Mouse (Mus musculus): ENCODE results near the gene Nxf1. TPM values are rescaled to one million over a fixed set of nuclear protein-coding genes. Genes with fewer than 3 reads are reported as not detected.
A peak's percentile ranks its signal among the peaks of the same experiment; 100 is the strongest.

The Nxf1 gene
- 150 and 165 TPM in 2 replicates for polyA plus RNA-seq (2015; fragmentation: Nextera tagmentation; extraction: Ambion mirVana)

- under 1% methylated on average over 75 of the region's 75 CpGs for WGBS
Measured at GRCm38 (mm10) chr19:8756635-8757387, at the start of gene Nxf1. Nxf1 (plus strand) TSS chr19:8757073.

GRCm38 (mm10) chr19:8708954-8709353 lies 47.9 kb upstream of the Nxf1 start:
- Histone ChIP-seq H3K27ac (ENCODE audit: low read length) (no peak overlapping the region), H3K36me3 (ENCODE audit: control insufficient read depth, insufficient read depth, low read length) (peaks cover 23% of the 10 kb centered on the region; the same call in 1 of the 2 replicates), H3K4me2 (ENCODE audit: low read depth, low read length) (no peak overlapping the region), H3K9ac (ENCODE audit: low read length) (no peak overlapping the region), H3K4me3 (replicated peaks; ENCODE audit: low read length) (no peak overlapping the region), H3K27me3 (ENCODE audit: control insufficient read depth, insufficient read depth, low read length) (no peaks in the 10 kb centered on the region), H3K4me1 (ENCODE audit: control insufficient read depth, insufficient read depth, low read length) (peaks cover 23% of the 10 kb centered on the region), H3K9me3 (replicated peaks; ENCODE audit: control insufficient read depth, low read length) (no peaks in the 10 kb centered on the region)
- 89% methylated on average over 8 of the region's 8 CpGs for WGBS
- no peak for ATAC-seq (ENCODE audit: insufficient read depth, low FRiP score)

More at GRCm38 (mm10) chr19:8756635-8757387, at the start of gene Nxf1:
- Histone ChIP-seq H3K4me2 (ENCODE audit: low read depth, low read length) (peak within 1 kb of the TSS; percentile 87), H3K4me1 (ENCODE audit: control insufficient read depth, insufficient read depth, low read length) (peaks cover 16% of the 10 kb centered on the region), H3K36me3 (ENCODE audit: control insufficient read depth, insufficient read depth, low read length) (peaks cover 7% of the 10 kb centered on the region; the same call in 1 of the 2 replicates), H3K9me3 (replicated peaks; ENCODE audit: control insufficient read depth, low read length) (no peaks in the 10 kb centered on the region), H3K4me3 (replicated peaks; ENCODE audit: low read length) (peak within 1 kb of the TSS; percentile 88), H3K27ac (ENCODE audit: low read length) (peak within 1 kb of the TSS; percentile 92), H3K9ac (ENCODE audit: low read length) (peak within 1 kb of the TSS; percentile 96), H3K27me3 (ENCODE audit: control insufficient read depth, insufficient read depth, low read length) (no peaks in the 10 kb centered on the region)
- ATAC-seq (ENCODE audit: insufficient read depth, low FRiP score) = peak; percentile 95

- Histone ChIP-seq H3K4me3 (replicated peaks; ENCODE audit: low read length) (no peak overlapping the region), H3K36me3 (ENCODE audit: control insufficient read depth, insufficient read depth, low read length) (peaks cover 23% of the 10 kb centered on the region; the same call in 1 of the 2 replicates), H3K4me2 (ENCODE audit: low read depth, low read length) (no peak overlapping the region), H3K9ac (ENCODE audit: low read length) (peak overlapping the region; percentile 6; the same call in 1 of the 2 replicates), H3K4me1 (ENCODE audit: control insufficient read depth, insufficient read depth, low read length) (peaks cover 26% of the 10 kb centered on the region), H3K27me3 (ENCODE audit: control insufficient read depth, insufficient read depth, low read length) (no peaks in the 10 kb centered on the region), H3K27ac (ENCODE audit: low read length) (peak overlapping the region; percentile 74), H3K9me3 (replicated peaks; ENCODE audit: control insufficient read depth, low read length) (no peaks in the 10 kb centered on the region)
- ATAC-seq (ENCODE audit: insufficient read depth, low FRiP score) = no peak
- WGBS = 69% methylated on average over 2 of the region's 2 CpGs
Measured at GRCm38 (mm10) chr19:8710057-8710456, 46.8 kb upstream of the Nxf1 start.

- H3K9me3 ChIP-seq (replicated peaks; ENCODE audit: control insufficient read depth, low read length) = no peaks in the 10 kb centered on the region
- ATAC-seq (ENCODE audit: insufficient read depth, low FRiP score) = no peak
- H3K4me3 ChIP-seq (replicated peaks; ENCODE audit: low read length) = peak overlapping the region; percentile 85
- peaks cover 20% of the 10 kb centered on the region; the same call in 1 of the 2 replicates for H3K36me3 ChIP-seq (ENCODE audit: control insufficient read depth, insufficient read depth, low read length)
- WGBS = 61% methylated on average over 4 of the region's 4 CpGs
- H3K27me3 ChIP-seq (ENCODE audit: control insufficient read depth, insufficient read depth, low read length) = no peaks in the 10 kb centered on the region
- peak overlapping the region; percentile 76 for H3K4me2 ChIP-seq (ENCODE audit: low read depth, low read length)
- peak overlapping the region; percentile 94 for H3K27ac ChIP-seq (ENCODE audit: low read length)
- peaks cover 26% of the 10 kb centered on the region for H3K4me1 ChIP-seq (ENCODE audit: control insufficient read depth, insufficient read depth, low read length)
- H3K9ac ChIP-seq (ENCODE audit: low read length) = peak overlapping the region; percentile 91
Measured at GRCm38 (mm10) chr19:8711506-8711905, 45.4 kb upstream of the Nxf1 start.

GRCm38 (mm10) chr19:8711949-8712869 lies 44.7 kb upstream of the Nxf1 start:
- no peaks in the 10 kb centered on the region for H3K27me3 ChIP-seq (ENCODE audit: control insufficient read depth, insufficient read depth, low read length)
- H3K9me3 ChIP-seq (replicated peaks; ENCODE audit: control insufficient read depth, low read length) = no peaks in the 10 kb centered on the region
- WGBS = 47% methylated on average over 10 of the region's 10 CpGs
- H3K27ac ChIP-seq (ENCODE audit: low read length) = peak overlapping the region; percentile 94
- peak overlapping the region; percentile 76 for H3K4me2 ChIP-seq (ENCODE audit: low read depth, low read length)
- H3K36me3 ChIP-seq (ENCODE audit: control insufficient read depth, insufficient read depth, low read length) = peaks cover 19% of the 10 kb centered on the region; the same call in 1 of the 2 replicates
- peaks cover 26% of the 10 kb centered on the region for H3K4me1 ChIP-seq (ENCODE audit: control insufficient read depth, insufficient read depth, low read length)
- ATAC-seq (ENCODE audit: insufficient read depth, low FRiP score) = no peak
- H3K9ac ChIP-seq (ENCODE audit: low read length) = peak overlapping the region; percentile 91
- H3K4me3 ChIP-seq (replicated peaks; ENCODE audit: low read length) = peak overlapping the region; percentile 85

GRCm38 (mm10) chr19:8712870-8713305 lies 44.0 kb upstream of the Nxf1 start:
- Histone ChIP-seq H3K4me3 (replicated peaks; ENCODE audit: low read length) (peak overlapping the region; percentile 85), H3K27ac (ENCODE audit: low read length) (peak overlapping the region; percentile 94), H3K36me3 (ENCODE audit: control insufficient read depth, insufficient read depth, low read length) (peaks cover 14% of the 10 kb centered on the region; the same call in 1 of the 2 replicates), H3K27me3 (ENCODE audit: control insufficient read depth, insufficient read depth, low read length) (no peaks in the 10 kb centered on the region), H3K4me1 (ENCODE audit: control insufficient read depth, insufficient read depth, low read length) (peaks cover 26% of the 10 kb centered on the region), H3K9me3 (replicated peaks; ENCODE audit: control insufficient read depth, low read length) (no peaks in the 10 kb centered on the region), H3K4me2 (ENCODE audit: low read depth, low read length) (peak overlapping the region; percentile 76), H3K9ac (ENCODE audit: low read length) (peak overlapping the region; percentile 91)
- peak; percentile 52; the same call in 1 of the 2 replicates for ATAC-seq (ENCODE audit: insufficient read depth, low FRiP score)
- WGBS = under 1% methylated on average over 13 of the region's 13 CpGs

DNA sequence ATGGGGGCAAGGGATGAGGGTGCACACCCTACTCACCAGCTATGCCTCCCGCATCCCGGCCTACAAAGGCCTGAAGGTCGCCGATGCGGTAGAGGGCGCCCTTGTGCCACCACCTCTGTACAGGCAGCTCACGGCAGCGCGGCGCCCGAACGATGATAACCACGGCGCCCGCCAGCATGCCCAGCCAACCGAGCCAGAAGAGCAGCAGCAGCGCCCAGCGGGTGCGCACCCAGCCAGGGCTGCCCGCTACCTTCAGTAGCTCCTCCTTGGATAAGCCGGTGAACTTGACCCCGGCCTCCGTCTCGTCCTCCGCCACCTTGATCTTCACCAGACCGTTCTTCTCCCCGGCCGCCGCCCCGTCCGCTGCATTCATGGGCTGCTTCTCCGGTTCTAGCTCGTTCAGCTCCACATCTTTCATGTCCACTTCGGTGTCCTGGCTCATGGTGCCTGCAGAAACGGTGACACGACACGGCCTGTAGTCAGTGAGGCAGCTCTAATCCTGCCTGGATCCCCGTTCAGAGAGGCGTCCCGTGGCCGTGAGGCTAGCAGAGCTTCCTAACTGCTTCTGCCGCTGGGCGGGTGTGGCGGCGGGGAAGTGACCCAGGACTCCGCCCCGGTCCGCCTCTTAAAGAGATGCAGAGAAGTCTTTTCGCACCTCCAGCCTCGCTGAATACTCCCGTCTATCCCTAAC lies 43.4 kb upstream of the Nxf1 start:
- peak overlapping the region; percentile 85 for H3K4me3 ChIP-seq (replicated peaks; ENCODE audit: low read length)
- ATAC-seq (ENCODE audit: insufficient read depth, low FRiP score) = peak; percentile 92
- H3K4me1 ChIP-seq (ENCODE audit: control insufficient read depth, insufficient read depth, low read length) = peaks cover 26% of the 10 kb centered on the region
- H3K9ac ChIP-seq (ENCODE audit: low read length) = peak overlapping the region; percentile 91
- WGBS = under 1% methylated on average over 51 of the region's 51 CpGs
- H3K9me3 ChIP-seq (replicated peaks; ENCODE audit: control insufficient read depth, low read length) = no peaks in the 10 kb centered on the region
- H3K4me2 ChIP-seq (ENCODE audit: low read depth, low read length) = peak overlapping the region; percentile 76
- peak overlapping the region; percentile 94 for H3K27ac ChIP-seq (ENCODE audit: low read length)
- peaks cover 12% of the 10 kb centered on the region; the same call in 1 of the 2 replicates for H3K36me3 ChIP-seq (ENCODE audit: control insufficient read depth, insufficient read depth, low read length)
- no peaks in the 10 kb centered on the region for H3K27me3 ChIP-seq (ENCODE audit: control insufficient read depth, insufficient read depth, low read length)

DNA sequence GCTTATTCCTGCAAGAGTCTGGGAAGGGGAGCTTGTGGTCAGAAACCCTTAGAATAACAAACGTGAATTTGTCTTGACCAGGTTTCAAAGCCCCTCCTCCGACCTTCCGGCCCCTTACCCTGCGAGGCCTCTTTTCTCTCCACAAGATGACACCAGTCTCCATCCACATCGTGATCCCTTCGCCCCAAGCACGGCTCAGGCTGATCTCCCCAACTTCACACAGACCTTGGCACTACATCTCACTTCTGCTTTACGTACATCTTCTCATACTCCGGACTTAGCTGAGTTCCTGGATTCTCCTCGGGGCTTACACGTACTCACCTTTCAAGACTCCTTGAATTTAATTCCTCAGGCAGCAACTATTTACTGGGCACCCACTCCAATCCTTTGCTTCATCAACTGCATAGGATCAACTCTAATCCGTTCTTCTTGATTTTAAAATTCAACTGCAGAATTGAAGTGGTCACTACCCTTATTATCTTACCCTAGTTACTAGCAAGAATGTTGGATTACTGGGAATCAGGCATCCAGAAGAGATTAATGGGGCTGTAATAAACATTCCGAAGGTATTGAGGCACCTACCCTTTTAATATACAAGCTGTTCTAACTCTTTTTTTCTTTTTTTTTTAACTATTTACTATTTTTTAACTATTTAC lies 42.7 kb upstream of the Nxf1 start:
- 7% methylated on average over 13 of the region's 13 CpGs for WGBS
- ATAC-seq (ENCODE audit: insufficient read depth, low FRiP score) = 0 out of 2 replicates have a peak, but pooled peaks have one; percentile 0
- H3K9me3 ChIP-seq (replicated peaks; ENCODE audit: control insufficient read depth, low read length) = no peaks in the 10 kb centered on the region
- peaks cover 8% of the 10 kb centered on the region; the same call in 1 of the 2 replicates for H3K36me3 ChIP-seq (ENCODE audit: control insufficient read depth, insufficient read depth, low read length)
- peak overlapping the region; percentile 91 for H3K9ac ChIP-seq (ENCODE audit: low read length)
- peak overlapping the region; percentile 76 for H3K4me2 ChIP-seq (ENCODE audit: low read depth, low read length)
- peak overlapping the region; percentile 94 for H3K27ac ChIP-seq (ENCODE audit: low read length)
- H3K4me1 ChIP-seq (ENCODE audit: control insufficient read depth, insufficient read depth, low read length) = peaks cover 26% of the 10 kb centered on the region
- H3K4me3 ChIP-seq (replicated peaks; ENCODE audit: low read length) = peak overlapping the region; percentile 85
- H3K27me3 ChIP-seq (ENCODE audit: control insufficient read depth, insufficient read depth, low read length) = no peaks in the 10 kb centered on the region
